Mouse (Mus musculus): ENCODE results near the gene Zdhhc17. TPM values are rescaled to one million over a fixed set of nuclear protein-coding genes. Genes with fewer than 3 reads are reported as not detected.

Gene Zdhhc17
- polyA plus RNA-seq, 1 experiment from 2014 or later = 25.0 TPM

- DNase-seq (ENCODE audit: low spot score) = no peak
- Histone ChIP-seq H3K27me3 (replicated peaks; ENCODE audit: control insufficient read depth, insufficient read depth, low read length) (no peaks in the 10 kb centered on the region), H3K9me3 (ENCODE audit: control insufficient read depth, low read length) (no peaks in the 10 kb centered on the region), H3K4me2 (ENCODE audit: low read length) (no peak overlapping the region), H3K4me1 (replicated peaks; ENCODE audit: control insufficient read depth, insufficient read depth, low read length) (no peaks in the 10 kb centered on the region), H3K36me3 (ENCODE audit: control insufficient read depth, insufficient read depth, low read length) (no peaks in the 10 kb centered on the region), H3K9ac (ENCODE audit: low read length) (no peak overlapping the region), H3K27ac (ENCODE audit: low read depth) (no peak overlapping the region), H3K4me3 (ENCODE audit: low read depth, low read length) (no peak overlapping the region)
- ATAC-seq (replicated peaks; ENCODE audit: low FRiP score, low TSS enrichment, low read depth) = no peak
- 83% methylated on average over 1 of the region's 1 CpGs for WGBS
Measured at GRCm38 (mm10) chr10:111035134-111035533, 25.2 kb upstream of the Zdhhc17 start.

GRCm38 (mm10) chr10:111031511-111032365 lies 21.8 kb upstream of the Zdhhc17 start:
- 32% methylated on average over 20 of the region's 20 CpGs for WGBS
- DNase-seq (ENCODE audit: low spot score) (no peak), ATAC-seq (replicated peaks; ENCODE audit: low FRiP score, low TSS enrichment, low read depth) (no peak)
- no peaks in the 10 kb centered on the region for H3K36me3 ChIP-seq (ENCODE audit: control insufficient read depth, insufficient read depth, low read length)
- H3K4me1 ChIP-seq (replicated peaks; ENCODE audit: control insufficient read depth, insufficient read depth, low read length) = no peaks in the 10 kb centered on the region
- H3K9me3 ChIP-seq (ENCODE audit: control insufficient read depth, low read length) = no peaks in the 10 kb centered on the region
- peak overlapping the region; percentile 42 for H3K4me2 ChIP-seq (ENCODE audit: low read length)
- H3K9ac ChIP-seq (ENCODE audit: low read length) = no peak overlapping the region
- H3K27ac ChIP-seq (ENCODE audit: low read depth) = no peak overlapping the region
- H3K4me3 ChIP-seq (ENCODE audit: low read depth, low read length) = 0 out of 2 replicates have a peak overlapping the region, but pooled peaks have one; percentile 2
- no peaks in the 10 kb centered on the region for H3K27me3 ChIP-seq (replicated peaks; ENCODE audit: control insufficient read depth, insufficient read depth, low read length)

GRCm38 (mm10) chr10:111030845-111031244 lies 20.9 kb upstream of the Zdhhc17 start:
- 76% methylated on average over 2 of the region's 2 CpGs for WGBS

GRCm38 (mm10) chr10:111026106-111026505 lies 16.2 kb upstream of the Zdhhc17 start:
- ATAC-seq (replicated peaks; ENCODE audit: low FRiP score, low TSS enrichment, low read depth) (no peak), DNase-seq (ENCODE audit: low spot score) (no peak)

More at GRCm38 (mm10) chr10:111030845-111031244, 20.9 kb upstream of the Zdhhc17 start:
- H3K36me3 ChIP-seq (ENCODE audit: control insufficient read depth, insufficient read depth, low read length) = no peaks in the 10 kb centered on the region
- H3K27me3 ChIP-seq (replicated peaks; ENCODE audit: control insufficient read depth, insufficient read depth, low read length) = no peaks in the 10 kb centered on the region
- DNase-seq (ENCODE audit: low spot score) = no peak
- no peak overlapping the region for H3K27ac ChIP-seq (ENCODE audit: low read depth)
- no peak for ATAC-seq (replicated peaks; ENCODE audit: low FRiP score, low TSS enrichment, low read depth)
- no peak overlapping the region for H3K4me3 ChIP-seq (ENCODE audit: low read depth, low read length)
- no peaks in the 10 kb centered on the region for H3K9me3 ChIP-seq (ENCODE audit: control insufficient read depth, low read length)
- no peak overlapping the region for H3K4me2 ChIP-seq (ENCODE audit: low read length)
- H3K9ac ChIP-seq (ENCODE audit: low read length) = no peak overlapping the region
- no peaks in the 10 kb centered on the region for H3K4me1 ChIP-seq (replicated peaks; ENCODE audit: control insufficient read depth, insufficient read depth, low read length)

GRCm38 (mm10) chr10:111024746-111025145 lies 14.8 kb upstream of the Zdhhc17 start:
- H3K4me3 ChIP-seq (ENCODE audit: low read depth, low read length) = no peak overlapping the region
- ATAC-seq (replicated peaks; ENCODE audit: low FRiP score, low TSS enrichment, low read depth) (no peak), DNase-seq (ENCODE audit: low spot score) (no peak)
- no peaks in the 10 kb centered on the region for H3K27me3 ChIP-seq (replicated peaks; ENCODE audit: control insufficient read depth, insufficient read depth, low read length)
- 75% methylated on average over 4 of the region's 4 CpGs for WGBS
- no peak overlapping the region for H3K4me2 ChIP-seq (ENCODE audit: low read length)
- no peaks in the 10 kb centered on the region for H3K4me1 ChIP-seq (replicated peaks; ENCODE audit: control insufficient read depth, insufficient read depth, low read length)
- no peak overlapping the region for H3K9ac ChIP-seq (ENCODE audit: low read length)
- H3K9me3 ChIP-seq (ENCODE audit: control insufficient read depth, low read length) = no peaks in the 10 kb centered on the region
- no peak overlapping the region for H3K27ac ChIP-seq (ENCODE audit: low read depth)
- no peaks in the 10 kb centered on the region for H3K36me3 ChIP-seq (ENCODE audit: control insufficient read depth, insufficient read depth, low read length)

More at GRCm38 (mm10) chr10:111026106-111026505, 16.2 kb upstream of the Zdhhc17 start:
- no peaks in the 10 kb centered on the region for H3K27me3 ChIP-seq (replicated peaks; ENCODE audit: control insufficient read depth, insufficient read depth, low read length)
- no peaks in the 10 kb centered on the region for H3K9me3 ChIP-seq (ENCODE audit: control insufficient read depth, low read length)
- no peak overlapping the region for H3K27ac ChIP-seq (ENCODE audit: low read depth)
- H3K4me1 ChIP-seq (replicated peaks; ENCODE audit: control insufficient read depth, insufficient read depth, low read length) = no peaks in the 10 kb centered on the region
- H3K9ac ChIP-seq (ENCODE audit: low read length) = no peak overlapping the region
- H3K4me3 ChIP-seq (ENCODE audit: low read depth, low read length) = no peak overlapping the region
- no peaks in the 10 kb centered on the region for H3K36me3 ChIP-seq (ENCODE audit: control insufficient read depth, insufficient read depth, low read length)
- 84% methylated on average over 6 of the region's 6 CpGs for WGBS
- H3K4me2 ChIP-seq (ENCODE audit: low read length) = no peak overlapping the region

GRCm38 (mm10) chr10:111014476-111014875 lies 4.5 kb upstream of the Zdhhc17 start:
- H3K36me3 ChIP-seq (ENCODE audit: control insufficient read depth, insufficient read depth, low read length) = no peaks in the 10 kb centered on the region
- no peak overlapping the region for H3K4me2 ChIP-seq (ENCODE audit: low read length)
- no peaks in the 10 kb centered on the region for H3K27me3 ChIP-seq (replicated peaks; ENCODE audit: control insufficient read depth, insufficient read depth, low read length)
- no peak overlapping the region for H3K27ac ChIP-seq (ENCODE audit: low read depth)
- 82% methylated on average over 17 of the region's 17 CpGs for WGBS
- DNase-seq (ENCODE audit: low spot score) = no peak
- H3K9ac ChIP-seq (ENCODE audit: low read length) = no peak overlapping the region
- no peak for ATAC-seq (replicated peaks; ENCODE audit: low FRiP score, low TSS enrichment, low read depth)
- no peak overlapping the region for H3K4me3 ChIP-seq (ENCODE audit: low read depth, low read length)
- H3K4me1 ChIP-seq (replicated peaks; ENCODE audit: control insufficient read depth, insufficient read depth, low read length) = no peaks in the 10 kb centered on the region
- H3K9me3 ChIP-seq (ENCODE audit: control insufficient read depth, low read length) = no peaks in the 10 kb centered on the region

GRCm38 (mm10) chr10:111013265-111013664 lies 3.3 kb upstream of the Zdhhc17 start:
- no peak for DNase-seq (ENCODE audit: low spot score)
- no peaks in the 10 kb centered on the region for H3K27me3 ChIP-seq (replicated peaks; ENCODE audit: control insufficient read depth, insufficient read depth, low read length)
- no peak overlapping the region for H3K27ac ChIP-seq (ENCODE audit: low read depth)
- H3K9me3 ChIP-seq (ENCODE audit: control insufficient read depth, low read length) = no peaks in the 10 kb centered on the region
- no peak for ATAC-seq (replicated peaks; ENCODE audit: low FRiP score, low TSS enrichment, low read depth)
- H3K4me1 ChIP-seq (replicated peaks; ENCODE audit: control insufficient read depth, insufficient read depth, low read length) = no peaks in the 10 kb centered on the region
- 92% methylated on average over 3 of the region's 3 CpGs for WGBS
- H3K9ac ChIP-seq (ENCODE audit: low read length) = no peak overlapping the region
- no peak overlapping the region for H3K4me3 ChIP-seq (ENCODE audit: low read depth, low read length)
- no peak overlapping the region for H3K4me2 ChIP-seq (ENCODE audit: low read length)
- no peaks in the 10 kb centered on the region for H3K36me3 ChIP-seq (ENCODE audit: control insufficient read depth, insufficient read depth, low read length)

- H3K4me2 ChIP-seq (ENCODE audit: low read length) = no peak overlapping the region
- H3K27ac ChIP-seq (ENCODE audit: low read depth) = no peak overlapping the region
- H3K36me3 ChIP-seq (ENCODE audit: control insufficient read depth, insufficient read depth, low read length) = no peaks in the 10 kb centered on the region
- no peaks in the 10 kb centered on the region for H3K9me3 ChIP-seq (ENCODE audit: control insufficient read depth, low read length)
- no peaks in the 10 kb centered on the region for H3K27me3 ChIP-seq (replicated peaks; ENCODE audit: control insufficient read depth, insufficient read depth, low read length)
- no peak overlapping the region for H3K4me3 ChIP-seq (ENCODE audit: low read depth, low read length)
- H3K4me1 ChIP-seq (replicated peaks; ENCODE audit: control insufficient read depth, insufficient read depth, low read length) = no peaks in the 10 kb centered on the region; the same call in 1 of the 2 replicates
- WGBS = 76% methylated on average over 5 of the region's 5 CpGs
- no peak for ATAC-seq (replicated peaks; ENCODE audit: low FRiP score, low TSS enrichment, low read depth)
- no peak for DNase-seq (ENCODE audit: low spot score)
- no peak overlapping the region for H3K9ac ChIP-seq (ENCODE audit: low read length)
Measured at GRCm38 (mm10) chr10:111012496-111013038, 2.6 kb upstream of the Zdhhc17 start.
